Mouse (Mus musculus) right cerebral cortex, adult 18-20 months (tissue): ENCODE results near the gene Slc35c2.
A peak's percentile ranks its signal among the peaks of the same experiment; 100 is the strongest.

ENCODE experiments used
- DNase-seq: peaks from one replicate; pipeline ENCODE4 v3.0.0; 2022; ENCODE audit warnings: mixed read lengths

Gene Slc35c2

DNA sequence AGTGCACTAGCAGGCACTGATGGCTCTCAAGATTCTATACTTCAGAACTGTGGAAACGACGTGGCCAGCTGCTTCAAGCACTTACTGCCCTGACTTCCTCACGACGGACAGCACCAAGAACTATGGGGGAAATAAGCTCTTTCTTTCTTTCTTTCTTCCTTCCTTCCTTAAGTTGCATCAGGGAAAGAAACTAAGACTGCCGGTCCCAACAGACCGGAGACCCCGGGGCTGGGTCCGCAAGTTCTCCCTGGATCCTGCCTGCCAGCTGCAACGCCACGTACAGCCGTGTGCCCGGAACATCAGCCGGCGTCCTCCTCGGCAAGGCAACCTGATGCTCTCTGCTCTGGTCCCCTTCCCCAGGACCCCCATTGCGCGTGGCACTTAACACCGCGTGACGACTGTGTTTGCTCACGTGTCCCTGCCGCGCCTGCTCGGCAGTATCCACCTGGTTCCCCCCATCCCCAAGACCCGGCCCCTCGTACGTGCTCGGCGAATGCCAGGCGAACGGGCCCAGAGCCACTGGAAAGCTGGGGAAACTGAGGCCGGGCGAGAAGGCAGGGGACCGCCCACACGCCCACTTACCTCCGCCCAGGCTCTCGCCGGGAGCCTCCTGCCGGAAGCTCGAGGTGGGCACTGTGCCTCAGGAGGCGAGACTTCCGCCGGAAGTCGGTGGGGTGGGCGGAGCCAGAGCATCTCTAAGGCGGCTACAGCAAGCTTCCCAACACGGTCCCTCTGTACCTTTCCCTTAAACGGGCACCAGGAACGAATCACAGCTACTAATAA lies at the start of gene Slc35c2:
Gene Slc35c2, minus strand, starts transcription at position 668 of the 783 bp plus-strand sequence.
- peak; percentile 95 for DNase-seq

DNA sequence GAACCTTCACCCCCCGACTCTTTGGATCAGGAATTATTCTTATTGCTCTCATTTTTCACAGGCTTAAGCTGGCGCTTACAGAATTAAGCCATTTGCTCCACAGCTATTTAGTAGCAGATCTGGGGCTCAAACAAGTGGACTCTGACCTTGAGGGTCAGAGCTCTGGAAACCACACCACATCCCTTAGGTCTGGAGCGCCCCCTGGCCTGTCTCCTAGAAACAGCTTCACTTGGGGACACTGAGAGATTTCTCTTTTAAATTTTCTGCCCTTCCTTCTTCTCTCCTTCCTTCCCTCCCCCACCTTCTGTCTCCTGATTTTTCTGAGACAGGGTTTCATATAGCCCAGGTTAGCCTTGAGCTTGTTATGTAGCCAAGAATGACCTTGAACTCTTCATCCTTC lies 49.5 kb upstream of the Slc35c2 start:
- DNase-seq = no peak

DNA sequence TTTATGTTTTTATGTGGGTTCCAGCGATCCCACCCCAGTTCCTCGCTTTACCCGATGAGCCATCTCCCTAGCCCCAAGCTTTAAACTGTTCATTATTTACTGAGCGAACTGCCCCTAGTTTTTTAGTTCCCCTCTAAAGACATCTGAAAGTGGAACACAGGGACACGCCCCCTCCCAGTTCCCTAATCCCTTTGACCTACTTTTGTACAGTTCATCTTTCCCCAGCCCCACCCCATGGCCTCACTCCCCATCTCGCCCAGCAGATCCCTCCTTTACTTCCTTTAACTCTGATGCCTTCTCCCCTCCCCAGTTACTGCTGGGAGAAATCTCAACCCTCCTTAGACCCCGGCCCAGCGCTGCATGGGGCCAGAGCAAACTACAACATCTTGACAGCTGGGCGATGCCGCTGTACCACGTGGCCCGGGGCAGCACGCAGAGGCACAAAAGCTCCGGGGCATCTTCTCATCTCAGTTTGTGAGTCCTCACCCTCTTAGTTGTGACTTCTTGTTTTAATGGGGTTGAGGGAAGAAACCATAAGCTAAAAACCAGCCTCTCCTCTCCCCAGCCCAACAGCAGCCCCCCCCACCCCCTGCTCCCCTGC lies 45.0 kb upstream of the Slc35c2 start:
- DNase-seq = no peak

DNA sequence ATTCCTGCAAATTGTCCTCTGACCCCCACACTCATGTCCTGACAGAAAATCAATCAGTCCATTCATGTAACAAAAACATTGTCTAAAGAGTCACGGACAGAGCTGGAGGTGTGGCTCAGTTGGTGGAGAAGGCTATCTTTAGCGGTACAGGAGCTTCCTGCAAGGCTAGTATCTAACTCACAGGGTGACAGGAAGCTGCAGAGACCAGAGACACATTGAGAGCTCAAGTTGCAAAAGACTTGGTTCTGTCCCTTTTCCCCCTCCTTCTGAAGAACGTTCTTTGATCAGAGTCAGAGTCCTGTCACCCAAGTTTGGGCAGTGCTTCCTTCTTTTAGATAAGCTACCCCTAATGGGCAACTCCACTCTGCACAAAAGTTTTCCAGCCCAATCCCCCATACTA lies 42.0 kb upstream of the Slc35c2 start:
- DNase-seq = no peak

DNA sequence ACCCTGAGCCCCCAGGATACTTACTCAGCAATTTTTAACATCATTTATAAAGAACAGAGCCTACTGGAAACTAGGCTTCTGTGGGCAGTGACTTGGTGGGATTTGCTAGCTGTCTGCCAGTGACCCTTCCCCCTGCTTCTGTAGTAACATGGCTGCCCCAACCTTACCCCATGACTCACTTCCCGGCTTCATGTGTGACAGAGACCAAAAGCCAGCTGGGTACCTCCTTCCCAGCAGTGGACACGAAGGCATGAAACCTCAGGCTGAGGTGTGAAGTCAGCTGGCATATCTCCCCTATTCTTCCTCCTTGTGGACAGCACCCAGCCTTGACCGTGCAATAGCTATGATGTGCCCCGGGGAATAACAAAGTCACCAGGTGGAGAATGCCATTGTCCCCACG lies 41.1 kb upstream of the Slc35c2 start:
- DNase-seq = no peak

- DNase-seq = no peak
Observed at GRCm38 (mm10) chr2:165327386-165327785, 39.7 kb upstream of the Slc35c2 start.

GRCm38 (mm10) chr2:165326304-165327190 lies 38.9 kb upstream of the Slc35c2 start, which contains the start of gene Elmo2:
Gene Elmo2, minus strand, starts transcription at chr2:165326479.
- DNase-seq = peak; percentile 98

DNA sequence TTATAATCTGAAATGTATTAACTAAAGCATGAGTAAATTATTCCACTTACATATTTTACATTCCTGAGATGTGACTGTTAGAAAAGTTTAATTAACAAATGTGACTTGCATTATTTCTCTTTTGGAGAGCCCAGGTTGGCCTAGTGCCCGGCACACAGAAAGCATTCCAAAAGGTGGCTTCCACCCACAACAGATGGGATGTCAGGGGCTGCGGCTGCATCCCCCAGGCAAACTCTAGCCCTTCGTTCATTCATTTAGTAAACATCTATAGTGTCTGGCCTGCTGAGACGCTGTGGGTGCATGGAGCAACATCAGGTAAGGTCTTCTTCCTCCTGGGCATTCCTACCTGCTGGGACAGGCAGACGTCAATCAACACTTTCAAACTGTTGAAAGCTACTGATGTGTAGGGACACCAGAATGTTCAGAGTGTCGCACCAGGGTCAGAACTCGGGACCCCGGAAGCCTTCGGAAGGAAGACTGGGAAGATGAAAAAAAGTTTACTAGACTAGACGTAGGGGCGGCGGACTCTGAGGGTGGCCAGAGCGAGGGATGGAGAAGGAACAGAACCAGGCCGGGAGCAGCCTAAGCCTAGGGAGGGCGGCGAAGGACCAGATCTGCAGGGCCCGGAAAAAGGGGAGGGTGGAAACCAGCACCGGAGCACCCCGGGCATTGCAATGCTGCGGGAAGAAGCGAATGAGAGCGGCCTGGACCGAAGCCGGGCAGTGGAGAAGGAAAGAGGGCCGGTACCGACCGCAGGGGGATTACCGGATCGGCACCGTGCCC lies 38.0 kb upstream of the Slc35c2 start:
- no peak for DNase-seq

DNA sequence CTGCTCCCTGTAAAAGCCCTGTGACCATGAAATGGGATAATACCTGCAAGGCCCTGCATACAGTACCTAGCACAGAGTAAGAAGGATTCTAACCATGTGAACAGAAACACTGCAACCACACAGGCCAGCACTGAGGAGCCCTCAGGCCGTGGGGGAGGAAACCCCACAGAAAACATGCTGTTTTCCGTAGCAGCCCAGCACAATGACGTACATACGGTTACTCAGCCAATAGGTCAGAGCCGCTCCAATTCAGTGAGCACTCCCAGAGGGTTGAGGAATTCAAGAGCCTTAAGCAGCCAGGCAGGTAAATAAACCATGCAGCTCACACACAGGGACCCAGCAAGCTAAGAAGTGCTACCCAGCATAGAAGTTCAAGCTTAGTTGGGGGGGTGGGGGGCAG lies 36.3 kb upstream of the Slc35c2 start:
- DNase-seq = no peak

DNA sequence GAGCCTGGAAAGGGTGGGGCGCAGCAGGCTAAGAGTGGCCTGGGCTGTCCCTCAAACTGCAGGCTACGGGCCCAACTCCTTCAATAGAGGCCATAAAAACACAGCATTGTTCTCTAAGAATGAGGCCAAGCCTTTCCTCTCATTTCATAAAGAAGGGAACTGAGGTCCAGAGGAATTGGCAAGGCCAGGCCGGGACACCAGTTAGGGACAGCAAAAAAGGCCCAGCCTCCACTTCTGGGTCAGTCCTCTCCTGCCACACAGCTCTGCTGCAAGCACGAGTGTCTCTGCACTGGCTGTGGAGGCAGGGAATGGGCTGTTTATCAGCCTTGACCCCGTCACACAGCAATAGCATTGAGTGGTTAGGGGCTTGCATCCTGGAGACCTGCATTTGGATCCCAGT lies 35.8 kb upstream of the Slc35c2 start:
- peak; percentile 52 for DNase-seq

- DNase-seq = no peak
Observed at GRCm38 (mm10) chr2:165321981-165322735, 34.5 kb upstream of the Slc35c2 start.

DNA sequence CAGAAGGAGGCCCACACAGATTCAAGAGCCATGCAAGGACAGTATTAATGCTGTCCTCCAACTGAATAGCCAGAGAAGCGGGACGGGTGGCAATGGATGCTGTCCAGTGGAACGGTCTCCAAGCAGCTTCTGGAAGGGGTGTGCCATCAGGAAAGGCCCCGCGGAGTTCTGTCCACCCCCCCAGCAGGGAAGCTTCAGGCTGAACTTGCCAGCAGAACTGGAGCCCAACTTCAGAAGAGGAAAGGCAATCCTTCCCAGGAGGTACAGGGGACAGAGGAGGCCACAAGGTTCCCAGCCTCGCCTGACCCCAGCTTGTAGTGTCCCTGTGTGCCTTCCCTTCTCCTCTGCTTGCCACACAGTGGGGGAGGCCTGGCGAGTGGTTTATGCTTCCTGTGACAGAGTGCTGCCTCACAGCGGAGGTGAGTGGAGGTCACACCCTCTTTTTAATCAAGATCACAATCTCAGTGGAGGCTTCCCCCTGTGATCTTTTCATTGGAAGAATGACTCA lies 33.8 kb upstream of the Slc35c2 start:
- DNase-seq = peak; percentile 43

GRCm38 (mm10) chr2:165320531-165321150 lies 33.0 kb upstream of the Slc35c2 start:
- DNase-seq = peak; percentile 80

DNA sequence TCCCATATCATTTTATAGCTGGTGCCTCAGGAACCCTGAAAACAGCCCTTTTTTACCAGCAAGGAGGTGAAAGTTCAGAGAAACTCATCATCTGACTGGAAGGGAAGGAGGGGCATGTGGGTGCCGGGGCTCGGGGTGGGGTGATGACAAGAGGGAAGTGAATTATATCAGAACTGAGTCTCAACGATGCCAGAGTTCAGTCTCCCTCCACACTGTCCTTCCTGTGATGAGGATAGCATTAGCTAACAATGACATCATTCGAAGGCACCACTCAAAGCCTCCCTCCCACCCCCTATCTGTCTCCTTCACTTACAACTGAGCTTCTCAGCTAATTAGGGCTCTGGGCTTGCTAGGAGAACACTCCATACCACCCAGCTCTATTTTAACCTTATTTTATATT lies 31.8 kb upstream of the Slc35c2 start:
- no peak for DNase-seq

DNA sequence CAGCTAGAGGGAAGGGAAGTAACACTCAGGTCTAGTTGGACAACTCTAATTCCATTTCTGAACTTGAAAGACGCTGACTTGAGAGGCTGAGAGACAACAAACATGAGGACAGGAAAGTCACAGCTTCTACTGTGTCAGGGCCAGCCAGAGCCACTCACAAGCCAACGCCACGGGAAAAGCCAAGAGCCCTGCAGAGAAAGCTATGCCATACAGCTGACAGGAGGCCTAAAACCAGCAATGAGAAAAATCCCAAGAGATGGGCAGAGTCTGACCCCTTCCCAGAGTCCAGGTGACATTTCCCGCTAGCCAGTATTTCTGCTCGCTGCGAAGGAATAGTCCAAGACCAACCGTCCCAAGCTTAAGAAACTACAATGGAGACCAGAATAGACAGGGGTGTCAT lies 31.3 kb upstream of the Slc35c2 start:
- DNase-seq = no peak

DNA sequence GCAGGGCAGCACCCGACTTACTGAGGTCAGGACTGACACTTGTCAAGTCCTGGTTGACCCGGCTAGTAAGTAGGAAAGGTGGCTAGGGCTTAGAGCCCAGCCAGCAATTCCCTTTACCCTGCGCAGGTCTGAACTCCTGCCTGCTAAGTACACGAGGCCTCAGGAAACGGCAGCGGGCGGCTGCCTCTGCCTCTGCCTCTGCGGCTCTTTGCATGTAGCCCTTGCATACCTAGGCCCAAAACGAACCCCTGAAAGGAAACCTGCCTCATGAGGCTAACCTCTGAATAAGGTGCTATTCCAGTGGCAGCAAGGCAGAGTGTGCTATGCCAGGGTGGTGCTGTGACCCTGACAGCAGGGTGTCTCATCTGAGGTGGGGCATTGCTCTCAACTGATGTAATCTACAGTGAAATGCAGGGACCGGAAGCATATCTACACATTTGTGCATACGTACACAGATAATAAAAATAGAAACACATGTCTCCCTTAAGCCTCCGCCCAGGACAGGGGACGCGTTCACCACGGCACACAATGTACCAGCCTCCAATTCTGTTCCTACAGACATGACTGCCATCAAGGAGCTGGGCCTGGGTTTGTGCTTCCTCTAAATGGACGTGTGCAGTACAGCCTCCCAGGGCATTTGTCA lies 30.1 kb upstream of the Slc35c2 start:
- DNase-seq = no peak

DNA sequence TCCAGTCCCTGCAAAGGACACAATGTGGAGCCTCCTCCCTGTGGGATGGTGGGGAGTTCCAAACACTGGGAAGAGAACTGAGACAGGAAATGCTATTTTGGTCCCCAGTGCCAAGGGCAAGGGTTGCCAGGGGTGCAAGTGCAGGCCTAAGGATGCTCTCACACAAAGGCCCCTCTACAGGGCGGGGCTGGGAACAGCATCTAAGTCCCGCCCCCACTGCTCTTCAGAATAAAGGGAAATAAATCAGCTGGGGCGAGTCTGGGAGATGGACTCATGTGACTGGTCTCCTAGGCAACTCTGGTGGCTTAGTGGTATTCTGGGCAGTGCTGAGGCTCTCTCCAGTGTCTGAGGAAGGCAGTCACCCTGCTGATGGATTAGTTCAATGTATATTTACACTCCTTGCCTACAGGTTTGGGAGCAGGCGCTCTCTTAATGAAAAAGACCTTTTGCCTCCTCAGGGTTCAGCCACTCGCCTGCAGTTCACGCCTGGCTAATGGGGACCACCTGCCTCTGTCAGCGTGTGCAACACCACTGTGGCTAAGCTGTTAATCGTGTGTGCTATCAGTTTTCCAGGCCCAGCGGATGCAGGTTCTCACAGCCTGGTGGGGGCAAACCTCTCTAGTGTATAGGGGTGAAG lies 29.3 kb upstream of the Slc35c2 start:
- DNase-seq = peak; percentile 87

- DNase-seq = no peak
Observed at GRCm38 (mm10) chr2:165316204-165316603, 28.5 kb upstream of the Slc35c2 start.

GRCm38 (mm10) chr2:165314197-165314596 lies 26.5 kb upstream of the Slc35c2 start:
- no peak for DNase-seq

DNA sequence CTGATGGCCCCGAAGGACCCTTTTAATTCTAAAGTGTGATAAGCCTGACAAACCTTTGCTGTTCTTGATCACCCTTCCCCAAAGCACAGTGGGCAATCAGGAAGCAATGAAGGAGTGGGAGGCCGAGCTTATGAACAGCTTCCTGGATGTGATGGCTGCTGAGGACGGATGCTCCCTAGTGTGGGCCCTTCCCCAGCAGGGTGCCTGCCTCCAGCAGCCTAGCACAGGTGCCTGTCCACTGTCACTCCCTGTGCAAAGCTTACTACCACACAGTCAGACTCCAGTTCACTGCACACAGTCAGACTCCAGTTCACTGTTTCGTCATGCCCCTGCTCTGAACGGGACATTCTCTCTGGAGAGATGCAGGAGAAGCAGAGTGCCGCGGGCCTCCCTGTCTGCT lies 24.7 kb upstream of the Slc35c2 start:
- no peak for DNase-seq
